Mouse (Mus musculus) neural tube, embryonic 14.5 days (tissue): ENCODE data around the gene Eif2ak3. TPM values are rescaled to one million over a fixed set of nuclear protein-coding genes. Genes with fewer than 3 reads are reported as not detected.
A peak's percentile ranks its signal among the peaks of the same experiment; 100 is the strongest.

Experiments used
- ATAC-seq: fragments of 200-750 bp; cut with Nextera tagmentation; 2 replicates; pipeline ENCODE4 v1.8.0; 2017; ENCODE audit warnings: low read depth, mild to moderate bottlenecking, moderate TSS enrichment, moderate library complexity
- H3K27ac ChIP-seq: fragments of 300-500 bp; sonication (generic); 2 replicates; pipeline ENCODE4 v1.5.1; 2014; ENCODE audit warnings: low read depth, mild to moderate bottlenecking, control low read depth, low read length, moderate library complexity, mixed read lengths
- H3K27me3 ChIP-seq: fragments of 300-500 bp; sonication (generic); 2 replicates; pipeline ENCODE4 v1.6.1; 2014; ENCODE audit warnings: low read length; ENCODE audit not compliant: control insufficient read depth, insufficient read depth
- H3K36me3 ChIP-seq: fragments of 300-500 bp; sonication (generic); 2 replicates; pipeline ENCODE4 v1.6.1; 2014; ENCODE audit warnings: low read length, mixed read lengths; ENCODE audit not compliant: control insufficient read depth, insufficient read depth
- H3K4me1 ChIP-seq: fragments of 300-500 bp; sonication (generic); 2 replicates; pipeline ENCODE4 v1.6.1; 2014; ENCODE audit warnings: low read length; ENCODE audit not compliant: control insufficient read depth, insufficient read depth
- H3K4me2 ChIP-seq: fragments of 300-500 bp; sonication (generic); 2 replicates; pipeline ENCODE4 v1.6.1; 2014; ENCODE audit warnings: mild to moderate bottlenecking, low read depth, low read length, control low read depth
- H3K4me3 ChIP-seq: fragments of 300-500 bp; sonication (generic); 2 replicates; pipeline ENCODE4 v1.5.1; 2014; ENCODE audit warnings: low read depth, low read length, control low read depth, mixed read lengths
- H3K9ac ChIP-seq: fragments of 300-500 bp; sonication (generic); replicated peaks from 2 replicates; pipeline ENCODE4 v1.6.1; 2014; ENCODE audit warnings: low read depth, mild to moderate bottlenecking, control low read depth, low read length, mixed read lengths
- H3K9me3 ChIP-seq: fragments of 300-500 bp; sonication (generic); 2 replicates; pipeline ENCODE4 v1.6.1; 2016; ENCODE audit warnings: low read length; ENCODE audit not compliant: control insufficient read depth
- WGBS: fragments of 180-500 bp; shearing (Covaris S2); extraction: QIAGEN DNeasy Blood & Tissue Kit; methylation state at CpG from one replicate; pipeline ENCODE4 v1.1.7; 2014; 5-methylcytosine and 5-hydroxymethylcytosine counted together
- polyA plus RNA-seq: library from polyadenylated mRNA; unstranded; fragments of >200 nt; fragmentation: Nextera tagmentation; extraction: Ambion mirVana; gene quantifications from 2 replicates; pipeline ENCODE4 v1.2.1, GENCODE M21; 2014

Eif2ak3 gene
- polyA plus RNA-seq, 1 experiment from 2014 or later = 12.4 TPM

GRCm38 (mm10) chr6:70872128-70872527 lies 27.8 kb downstream of the Eif2ak3 start:
- WGBS = 54% methylated on average over 10 of the region's 10 CpGs
- no peak overlapping the region for H3K4me3 ChIP-seq
- peaks cover 5% of the 10 kb centered on the region; the same call in 1 of the 2 replicates for H3K4me1 ChIP-seq
- no peaks in the 10 kb centered on the region for H3K36me3 ChIP-seq
- H3K27me3 ChIP-seq = no peaks in the 10 kb centered on the region
- no peak overlapping the region for H3K9ac ChIP-seq
- H3K4me2 ChIP-seq = no peak overlapping the region
- no peaks in the 10 kb centered on the region for H3K9me3 ChIP-seq
- H3K27ac ChIP-seq = peak overlapping the region; percentile 8; the same call in 1 of the 2 replicates
- peak; percentile 83 for ATAC-seq

GRCm38 (mm10) chr6:70872570-70872969 lies 28.3 kb downstream of the Eif2ak3 start:
- Histone ChIP-seq H3K27me3 (no peaks in the 10 kb centered on the region), H3K9ac (no peak overlapping the region), H3K4me3 (no peak overlapping the region), H3K9me3 (no peaks in the 10 kb centered on the region), H3K36me3 (no peaks in the 10 kb centered on the region), H3K4me1 (peaks cover 5% of the 10 kb centered on the region; the same call in 1 of the 2 replicates), H3K4me2 (no peak overlapping the region), H3K27ac (no peak overlapping the region)
- no peak for ATAC-seq
- WGBS = 69% methylated on average over 7 of the region's 7 CpGs

- Histone ChIP-seq H3K27me3 (no peaks in the 10 kb centered on the region), H3K4me1 (peaks cover 5% of the 10 kb centered on the region; the same call in 1 of the 2 replicates), H3K9me3 (no peaks in the 10 kb centered on the region), H3K9ac (no peak overlapping the region), H3K36me3 (no peaks in the 10 kb centered on the region), H3K27ac (no peak overlapping the region), H3K4me3 (no peak overlapping the region), H3K4me2 (no peak overlapping the region)
- ATAC-seq = no peak
- WGBS = 78% methylated on average over 5 of the region's 5 CpGs
These were observed 29.9 kb downstream of the Eif2ak3 start for GRCm38 (mm10) chr6:70874035-70874775.

- WGBS = 100% methylated on average over 1 of the region's 1 CpGs
- no peak for ATAC-seq
These were observed 30.7 kb downstream of the Eif2ak3 start for GRCm38 (mm10) chr6:70875017-70875416.

GRCm38 (mm10) chr6:70880714-70881304 lies 36.5 kb downstream of the Eif2ak3 start:
- WGBS = 11% methylated on average over 5 of the region's 5 CpGs
- Histone ChIP-seq H3K27me3 (no peaks in the 10 kb centered on the region), H3K4me3 (no peak overlapping the region), H3K27ac (no peak overlapping the region), H3K36me3 (peaks cover 6% of the 10 kb centered on the region; the same call in 1 of the 2 replicates), H3K4me1 (no peaks in the 10 kb centered on the region), H3K9ac (no peak overlapping the region), H3K9me3 (no peaks in the 10 kb centered on the region), H3K4me2 (no peak overlapping the region)
- ATAC-seq = peak; percentile 69; the same call in 1 of the 2 replicates

More at GRCm38 (mm10) chr6:70875017-70875416, 30.7 kb downstream of the Eif2ak3 start:
- Histone ChIP-seq H3K9me3 (no peaks in the 10 kb centered on the region), H3K4me2 (no peak overlapping the region), H3K9ac (no peak overlapping the region), H3K36me3 (no peaks in the 10 kb centered on the region), H3K4me1 (peaks cover 5% of the 10 kb centered on the region; the same call in 1 of the 2 replicates), H3K4me3 (no peak overlapping the region), H3K27me3 (no peaks in the 10 kb centered on the region), H3K27ac (no peak overlapping the region)

GRCm38 (mm10) chr6:70887993-70888392 lies 43.7 kb downstream of the Eif2ak3 start:
- H3K9ac ChIP-seq = no peak overlapping the region
- no peaks in the 10 kb centered on the region for H3K9me3 ChIP-seq
- no peak for ATAC-seq
- WGBS = 87% methylated on average over 11 of the region's 11 CpGs
- no peaks in the 10 kb centered on the region for H3K27me3 ChIP-seq
- no peak overlapping the region for H3K4me2 ChIP-seq
- H3K36me3 ChIP-seq = peaks cover 41% of the 10 kb centered on the region
- no peaks in the 10 kb centered on the region for H3K4me1 ChIP-seq
- no peak overlapping the region for H3K27ac ChIP-seq
- no peak overlapping the region for H3K4me3 ChIP-seq

GRCm38 (mm10) chr6:70898166-70898565 lies 53.9 kb downstream of the Eif2ak3 start:
- no peak overlapping the region for H3K4me3 ChIP-seq
- no peaks in the 10 kb centered on the region for H3K9me3 ChIP-seq
- no peak overlapping the region for H3K27ac ChIP-seq
- no peak overlapping the region for H3K4me2 ChIP-seq
- 83% methylated on average over 6 of the region's 6 CpGs for WGBS
- H3K36me3 ChIP-seq = peaks cover 12% of the 10 kb centered on the region
- no peak for ATAC-seq
- H3K4me1 ChIP-seq = 0 out of 2 replicates have a peak, but pooled peaks cover 7% of the 10 kb centered on the region
- H3K27me3 ChIP-seq = no peaks in the 10 kb centered on the region
- no peak overlapping the region for H3K9ac ChIP-seq

- Histone ChIP-seq H3K9me3 (no peaks in the 10 kb centered on the region), H3K4me1 (0 out of 2 replicates have a peak, but pooled peaks cover 7% of the 10 kb centered on the region), H3K4me3 (no peak overlapping the region), H3K4me2 (no peak overlapping the region), H3K27me3 (no peaks in the 10 kb centered on the region), H3K9ac (no peak overlapping the region), H3K36me3 (peaks cover 11% of the 10 kb centered on the region), H3K27ac (no peak overlapping the region; the same call in 1 of the 2 replicates)
- peak; percentile 53; the same call in 1 of the 2 replicates for ATAC-seq
- WGBS = 11% methylated on average over 8 of the region's 8 CpGs
These were observed 55.3 kb downstream of the Eif2ak3 start for GRCm38 (mm10) chr6:70899594-70900003.

- Histone ChIP-seq H3K27me3 (no peaks in the 10 kb centered on the region), H3K9ac (no peak overlapping the region), H3K36me3 (peaks cover 9% of the 10 kb centered on the region; the same call in 1 of the 2 replicates), H3K4me2 (no peak overlapping the region), H3K9me3 (no peaks in the 10 kb centered on the region), H3K4me3 (no peak overlapping the region), H3K27ac (no peak overlapping the region), H3K4me1 (0 out of 2 replicates have a peak, but pooled peaks cover 7% of the 10 kb centered on the region)
- 74% methylated on average over 5 of the region's 5 CpGs for WGBS
- ATAC-seq = no peak
These were observed 59.4 kb downstream of the Eif2ak3 start for GRCm38 (mm10) chr6:70903689-70904088.
